Mouse (Mus musculus) forebrain, embryonic 12.5 days (tissue): ENCODE results near the gene Fank1. TPM values are rescaled to one million over a fixed set of nuclear protein-coding genes. Genes with fewer than 3 reads are reported as not detected.

Source experiments
- ATAC-seq: fragments of 200-750 bp; cut with Nextera tagmentation; 2 replicates; pipeline ENCODE4 v1.8.0; 2017; ENCODE audit warnings: moderate TSS enrichment; ENCODE audit not compliant: low FRiP score
- H3K27ac ChIP-seq: fragments of 300-500 bp; sonication (generic); 2 replicates; pipeline ENCODE4 v1.5.1; 2016; ENCODE audit warnings: mild to moderate bottlenecking
- H3K27me3 ChIP-seq: fragments of 300-500 bp; sonication (generic); 2 replicates; pipeline ENCODE4 v1.6.1; 2016; ENCODE audit warnings: mild to moderate bottlenecking
- H3K36me3 ChIP-seq: fragments of 300-500 bp; sonication (generic); replicated peaks from 2 replicates; pipeline ENCODE4 v1.6.1; 2016; ENCODE audit warnings: mild to moderate bottlenecking
- H3K4me1 ChIP-seq: fragments of 300-500 bp; sonication (generic); 2 replicates; pipeline ENCODE4 v1.6.1; 2016
- H3K4me2 ChIP-seq: fragments of 300-500 bp; sonication (generic); 2 replicates; pipeline ENCODE4 v1.6.1; 2016; ENCODE audit warnings: mild to moderate bottlenecking, moderate library complexity
- H3K4me3 ChIP-seq: fragments of 300-500 bp; sonication (generic); replicated peaks from 2 replicates; pipeline ENCODE4 v1.5.1; 2016; ENCODE audit warnings: mild to moderate bottlenecking
- H3K9ac ChIP-seq: fragments of 300-500 bp; sonication (generic); 2 replicates; pipeline ENCODE4 v1.6.1; 2016; ENCODE audit warnings: mild to moderate bottlenecking
- H3K9me3 ChIP-seq: fragments of 300-500 bp; sonication (generic); 2 replicates; pipeline ENCODE4 v1.6.1; 2016
- WGBS: fragments of 180-500 bp; shearing (Covaris S2); methylation state at CpG from one replicate; pipeline ENCODE4 v1.1.7; 2016; 5-methylcytosine and 5-hydroxymethylcytosine counted together
- polyA plus RNA-seq: library from polyadenylated mRNA; unstranded; fragments of >200 nt; fragmentation: Nextera tagmentation; extraction: Ambion mirVana; gene quantifications from 2 replicates; pipeline ENCODE4 v1.2.1, GENCODE M21; 2016

The Fank1 gene
- polyA plus RNA-seq, 1 experiment from 2014 or later = 1.5 TPM

- Histone ChIP-seq H3K27ac (no peak overlapping the region), H3K9ac (no peak overlapping the region), H3K36me3 (no peaks in the 10 kb centered on the region), H3K4me3 (no peak overlapping the region), H3K9me3 (no peaks in the 10 kb centered on the region), H3K4me2 (no peak overlapping the region), H3K4me1 (no peaks in the 10 kb centered on the region), H3K27me3 (no peaks in the 10 kb centered on the region)
- ATAC-seq = no peak
Observed at GRCm38 (mm10) chr7:133850735-133851134, 74.1 kb downstream of the Fank1 start.

GRCm38 (mm10) chr7:133856278-133856677 is 79.6 kb downstream of the Fank1 start:
- no peaks in the 10 kb centered on the region for H3K9me3 ChIP-seq
- ATAC-seq = peak; percentile 67; the same call in 1 of the 2 replicates
- no peaks in the 10 kb centered on the region for H3K36me3 ChIP-seq
- H3K9ac ChIP-seq = no peak overlapping the region
- no peak overlapping the region for H3K4me3 ChIP-seq
- no peaks in the 10 kb centered on the region for H3K4me1 ChIP-seq
- H3K4me2 ChIP-seq = no peak overlapping the region
- WGBS = 41% methylated on average over 3 of the region's 3 CpGs
- H3K27me3 ChIP-seq = no peaks in the 10 kb centered on the region
- no peak overlapping the region for H3K27ac ChIP-seq

GRCm38 (mm10) chr7:133858506-133858905 is 81.8 kb downstream of the Fank1 start:
- Histone ChIP-seq H3K9me3 (no peaks in the 10 kb centered on the region), H3K4me2 (no peak overlapping the region), H3K27me3 (no peaks in the 10 kb centered on the region), H3K27ac (no peak overlapping the region), H3K36me3 (no peaks in the 10 kb centered on the region), H3K9ac (no peak overlapping the region), H3K4me1 (no peaks in the 10 kb centered on the region), H3K4me3 (no peak overlapping the region)
- ATAC-seq = no peak
- 89% methylated on average over 3 of the region's 3 CpGs for WGBS

- Histone ChIP-seq H3K4me2 (no peak overlapping the region), H3K27ac (no peak overlapping the region), H3K36me3 (no peaks in the 10 kb centered on the region), H3K4me3 (no peak overlapping the region), H3K9me3 (no peaks in the 10 kb centered on the region), H3K4me1 (no peaks in the 10 kb centered on the region), H3K9ac (no peak overlapping the region), H3K27me3 (no peaks in the 10 kb centered on the region)
- 85% methylated on average over 4 of the region's 4 CpGs for WGBS
- ATAC-seq = no peak
Observed at GRCm38 (mm10) chr7:133859548-133859947, 82.9 kb downstream of the Fank1 start.

- no peaks in the 10 kb centered on the region for H3K36me3 ChIP-seq
- H3K4me2 ChIP-seq = no peak overlapping the region
- H3K4me3 ChIP-seq = no peak overlapping the region
- no peaks in the 10 kb centered on the region for H3K4me1 ChIP-seq
- no peak for ATAC-seq
- no peaks in the 10 kb centered on the region for H3K27me3 ChIP-seq
- H3K27ac ChIP-seq = no peak overlapping the region
- no peaks in the 10 kb centered on the region for H3K9me3 ChIP-seq
- no peak overlapping the region for H3K9ac ChIP-seq
- WGBS = 94% methylated on average over 6 of the region's 6 CpGs
Observed at GRCm38 (mm10) chr7:133862233-133862632, 85.6 kb downstream of the Fank1 start.

GRCm38 (mm10) chr7:133862723-133863122 is 86.1 kb downstream of the Fank1 start:
- H3K4me1 ChIP-seq = no peaks in the 10 kb centered on the region
- no peaks in the 10 kb centered on the region for H3K36me3 ChIP-seq
- WGBS = 91% methylated on average over 5 of the region's 5 CpGs
- no peak overlapping the region for H3K4me2 ChIP-seq
- ATAC-seq = no peak
- H3K9me3 ChIP-seq = no peaks in the 10 kb centered on the region
- H3K27me3 ChIP-seq = no peaks in the 10 kb centered on the region
- no peak overlapping the region for H3K9ac ChIP-seq
- no peak overlapping the region for H3K4me3 ChIP-seq
- H3K27ac ChIP-seq = 0 out of 2 replicates have a peak overlapping the region, but pooled peaks have one; percentile 26

GRCm38 (mm10) chr7:133863151-133863550 is 86.5 kb downstream of the Fank1 start:
- no peaks in the 10 kb centered on the region for H3K27me3 ChIP-seq
- peak overlapping the region; percentile 26; the same call in 1 of the 2 replicates for H3K27ac ChIP-seq
- no peak overlapping the region for H3K4me3 ChIP-seq
- ATAC-seq = no peak
- no peaks in the 10 kb centered on the region for H3K36me3 ChIP-seq
- 80% methylated on average over 3 of the region's 3 CpGs for WGBS
- H3K9me3 ChIP-seq = no peaks in the 10 kb centered on the region
- H3K4me2 ChIP-seq = no peak overlapping the region
- no peak overlapping the region for H3K9ac ChIP-seq
- no peaks in the 10 kb centered on the region for H3K4me1 ChIP-seq

GRCm38 (mm10) chr7:133863684-133864083 is 87.0 kb downstream of the Fank1 start:
- H3K4me1 ChIP-seq = no peaks in the 10 kb centered on the region
- no peak overlapping the region for H3K4me2 ChIP-seq
- H3K4me3 ChIP-seq = no peak overlapping the region
- no peaks in the 10 kb centered on the region for H3K9me3 ChIP-seq
- no peak for ATAC-seq
- no peak overlapping the region for H3K9ac ChIP-seq
- H3K36me3 ChIP-seq = no peaks in the 10 kb centered on the region
- 68% methylated on average over 4 of the region's 4 CpGs for WGBS
- peak overlapping the region; percentile 61; the same call in 1 of the 2 replicates for H3K27ac ChIP-seq
- no peaks in the 10 kb centered on the region for H3K27me3 ChIP-seq

- Histone ChIP-seq H3K27ac (no peak overlapping the region), H3K27me3 (no peaks in the 10 kb centered on the region), H3K9me3 (no peaks in the 10 kb centered on the region), H3K4me1 (no peaks in the 10 kb centered on the region), H3K9ac (no peak overlapping the region), H3K4me3 (no peak overlapping the region), H3K36me3 (no peaks in the 10 kb centered on the region), H3K4me2 (no peak overlapping the region)
- ATAC-seq = no peak
- 88% methylated on average over 4 of the region's 4 CpGs for WGBS
Observed at GRCm38 (mm10) chr7:133870265-133870664, 93.6 kb downstream of the Fank1 start.

- H3K4me1 ChIP-seq = no peaks in the 10 kb centered on the region
- no peak overlapping the region for H3K4me3 ChIP-seq
- H3K9ac ChIP-seq = no peak overlapping the region
- no peaks in the 10 kb centered on the region for H3K9me3 ChIP-seq
- no peak overlapping the region for H3K4me2 ChIP-seq
- H3K27ac ChIP-seq = no peak overlapping the region
- 85% methylated on average over 5 of the region's 5 CpGs for WGBS
- H3K27me3 ChIP-seq = no peaks in the 10 kb centered on the region
- no peaks in the 10 kb centered on the region for H3K36me3 ChIP-seq
- ATAC-seq = no peak
Observed at GRCm38 (mm10) chr7:133872701-133873100, 96.0 kb downstream of the Fank1 start.

- ATAC-seq = no peak
- Histone ChIP-seq H3K4me2 (no peak overlapping the region), H3K27ac (no peak overlapping the region), H3K36me3 (no peaks in the 10 kb centered on the region), H3K9ac (no peak overlapping the region), H3K27me3 (no peaks in the 10 kb centered on the region), H3K4me1 (no peaks in the 10 kb centered on the region), H3K4me3 (no peak overlapping the region), H3K9me3 (no peaks in the 10 kb centered on the region)
- WGBS = 77% methylated on average over 3 of the region's 3 CpGs
Observed at GRCm38 (mm10) chr7:133876139-133876538, 99.5 kb downstream of the Fank1 start.

GRCm38 (mm10) chr7:133876646-133877342 is 100.1 kb downstream of the Fank1 start:
- 87% methylated on average over 17 of the region's 17 CpGs for WGBS
- no peak overlapping the region for H3K9ac ChIP-seq
- H3K36me3 ChIP-seq = no peaks in the 10 kb centered on the region
- no peaks in the 10 kb centered on the region for H3K27me3 ChIP-seq
- ATAC-seq = no peak
- no peaks in the 10 kb centered on the region for H3K9me3 ChIP-seq
- no peak overlapping the region for H3K27ac ChIP-seq
- H3K4me3 ChIP-seq = no peak overlapping the region
- no peak overlapping the region for H3K4me2 ChIP-seq
- no peaks in the 10 kb centered on the region for H3K4me1 ChIP-seq

- no peak for ATAC-seq
- Histone ChIP-seq H3K4me3 (no peak overlapping the region), H3K9ac (no peak overlapping the region), H3K27ac (no peak overlapping the region), H3K4me1 (no peaks in the 10 kb centered on the region), H3K9me3 (no peaks in the 10 kb centered on the region), H3K36me3 (no peaks in the 10 kb centered on the region), H3K4me2 (no peak overlapping the region), H3K27me3 (no peaks in the 10 kb centered on the region)
- WGBS = 93% methylated on average over 8 of the region's 8 CpGs
Observed at GRCm38 (mm10) chr7:133879761-133880160, 103.1 kb downstream of the Fank1 start.
